Mouse (Mus musculus) neural tube, embryonic 13.5 days (tissue): ENCODE data around the gene Itpkb. TPM values are rescaled to one million over a fixed set of nuclear protein-coding genes. Genes with fewer than 3 reads are reported as not detected.

Experiments used
- ATAC-seq: fragments of 200-750 bp; cut with Nextera tagmentation; 2 replicates; pipeline ENCODE4 v1.8.0; 2017; ENCODE audit warnings: low read depth, mild to moderate bottlenecking, moderate TSS enrichment, moderate library complexity
- H3K27ac ChIP-seq: fragments of 300-500 bp; sonication (generic); replicated peaks from 2 replicates; pipeline ENCODE4 v1.5.1; 2015; ENCODE audit warnings: moderate library complexity, mild to moderate bottlenecking, inconsistent platforms
- H3K27me3 ChIP-seq: fragments of 300-500 bp; sonication (generic); 2 replicates; pipeline ENCODE4 v1.6.1; 2015; ENCODE audit warnings: mild to moderate bottlenecking, inconsistent platforms
- H3K36me3 ChIP-seq: fragments of 300-500 bp; sonication (generic); 2 replicates; pipeline ENCODE4 v1.6.1; 2015; ENCODE audit warnings: mild to moderate bottlenecking, inconsistent platforms
- H3K4me1 ChIP-seq: fragments of 300-500 bp; sonication (generic); replicated peaks from 2 replicates; pipeline ENCODE4 v1.6.1; 2015; ENCODE audit warnings: inconsistent platforms
- H3K4me2 ChIP-seq: fragments of 300-500 bp; sonication (generic); 2 replicates; pipeline ENCODE4 v1.6.1; 2015; ENCODE audit warnings: inconsistent platforms, mild to moderate bottlenecking, moderate library complexity
- H3K4me3 ChIP-seq: fragments of 300-500 bp; sonication (generic); 2 replicates; pipeline ENCODE4 v1.5.1; 2015; ENCODE audit warnings: mild to moderate bottlenecking, inconsistent platforms
- H3K9ac ChIP-seq: fragments of 300-500 bp; sonication (generic); 2 replicates; pipeline ENCODE4 v1.6.1; 2015; ENCODE audit warnings: moderate library complexity, mild to moderate bottlenecking, inconsistent platforms
- H3K9me3 ChIP-seq: fragments of 300-500 bp; sonication (generic); 2 replicates; pipeline ENCODE4 v1.6.1; 2016; ENCODE audit warnings: inconsistent platforms
- WGBS: fragments of 180-500 bp; shearing (Covaris S2); methylation state at CpG from one replicate; pipeline ENCODE4 v1.1.7; 2015; 5-methylcytosine and 5-hydroxymethylcytosine counted together
- polyA plus RNA-seq: library from polyadenylated mRNA; unstranded; fragments of >200 nt; fragmentation: Nextera tagmentation; extraction: Ambion mirVana; gene quantifications from 2 replicates; pipeline ENCODE4 v1.2.1, GENCODE M21; 2015

Gene Itpkb
- polyA plus RNA-seq, 1 experiment from 2014 or later: 3.9 TPM

- peaks cover 23% of the 10 kb centered on the region for H3K4me1 ChIP-seq
- H3K27ac ChIP-seq: no peak overlapping the region
- no peak overlapping the region for H3K4me2 ChIP-seq
- H3K36me3 ChIP-seq: no peaks in the 10 kb centered on the region
- no peak for ATAC-seq
- no peaks in the 10 kb centered on the region for H3K27me3 ChIP-seq
- 58% methylated on average over 3 of the region's 3 CpGs for WGBS
- H3K9ac ChIP-seq: no peak overlapping the region
- H3K9me3 ChIP-seq: no peaks in the 10 kb centered on the region
- H3K4me3 ChIP-seq: no peak overlapping the region
Measured at GRCm38 (mm10) chr1:180352258-180352657, 22.0 kb downstream of the Itpkb start.

- H3K4me1 ChIP-seq: peaks cover 10% of the 10 kb centered on the region
- no peaks in the 10 kb centered on the region for H3K9me3 ChIP-seq
- no peak for ATAC-seq
- H3K9ac ChIP-seq: no peak overlapping the region
- H3K4me3 ChIP-seq: no peak overlapping the region
- H3K27me3 ChIP-seq: no peaks in the 10 kb centered on the region
- no peaks in the 10 kb centered on the region for H3K36me3 ChIP-seq
- no peak overlapping the region for H3K27ac ChIP-seq
- WGBS: 55% methylated on average over 4 of the region's 4 CpGs
- no peak overlapping the region for H3K4me2 ChIP-seq
Measured at GRCm38 (mm10) chr1:180354129-180354528, 23.8 kb downstream of the Itpkb start.

GRCm38 (mm10) chr1:180354976-180355730 lies 24.9 kb downstream of the Itpkb start:
- ATAC-seq: no peak
- WGBS: 90% methylated on average over 13 of the region's 13 CpGs
- H3K9me3 ChIP-seq: no peaks in the 10 kb centered on the region

GRCm38 (mm10) chr1:180356176-180356575 lies 25.9 kb downstream of the Itpkb start:
- Histone ChIP-seq H3K27me3 (no peaks in the 10 kb centered on the region), H3K9me3 (no peaks in the 10 kb centered on the region), H3K27ac (no peak overlapping the region), H3K36me3 (no peaks in the 10 kb centered on the region), H3K4me3 (no peak overlapping the region), H3K4me2 (no peak overlapping the region), H3K9ac (0 out of 2 replicates have a peak overlapping the region, but pooled peaks have one; percentile 4), H3K4me1 (peaks cover 10% of the 10 kb centered on the region)
- 74% methylated on average over 4 of the region's 4 CpGs for WGBS
- ATAC-seq: no peak

More at GRCm38 (mm10) chr1:180354976-180355730, 24.9 kb downstream of the Itpkb start:
- Histone ChIP-seq H3K9ac (no peak overlapping the region), H3K27me3 (no peaks in the 10 kb centered on the region), H3K27ac (no peak overlapping the region), H3K4me2 (no peak overlapping the region), H3K36me3 (no peaks in the 10 kb centered on the region), H3K4me1 (peaks cover 10% of the 10 kb centered on the region), H3K4me3 (no peak overlapping the region)

- ATAC-seq: no peak
- 70% methylated on average over 6 of the region's 6 CpGs for WGBS
- H3K4me3 ChIP-seq: no peak overlapping the region
- no peak overlapping the region for H3K27ac ChIP-seq
- peaks cover 10% of the 10 kb centered on the region for H3K4me1 ChIP-seq
- H3K4me2 ChIP-seq: no peak overlapping the region
- no peaks in the 10 kb centered on the region for H3K9me3 ChIP-seq
- no peaks in the 10 kb centered on the region for H3K27me3 ChIP-seq
- no peak overlapping the region for H3K9ac ChIP-seq
- H3K36me3 ChIP-seq: no peaks in the 10 kb centered on the region
Measured at GRCm38 (mm10) chr1:180356857-180357256, 26.6 kb downstream of the Itpkb start.

- Histone ChIP-seq H3K36me3 (no peaks in the 10 kb centered on the region), H3K9me3 (no peaks in the 10 kb centered on the region), H3K27ac (no peak overlapping the region), H3K27me3 (no peaks in the 10 kb centered on the region), H3K4me3 (no peak overlapping the region), H3K4me1 (peaks cover 10% of the 10 kb centered on the region), H3K4me2 (no peak overlapping the region), H3K9ac (no peak overlapping the region)
- WGBS: 68% methylated on average over 7 of the region's 7 CpGs
- ATAC-seq: no peak
Measured at GRCm38 (mm10) chr1:180357893-180358331, 27.6 kb downstream of the Itpkb start.

GRCm38 (mm10) chr1:180358466-180358865 lies 28.2 kb downstream of the Itpkb start:
- Histone ChIP-seq H3K27ac (no peak overlapping the region), H3K4me3 (no peak overlapping the region), H3K27me3 (no peaks in the 10 kb centered on the region), H3K9me3 (no peaks in the 10 kb centered on the region), H3K9ac (no peak overlapping the region), H3K4me1 (peaks cover 16% of the 10 kb centered on the region), H3K36me3 (no peaks in the 10 kb centered on the region), H3K4me2 (no peak overlapping the region)
- ATAC-seq: no peak
- 91% methylated on average over 9 of the region's 9 CpGs for WGBS

GRCm38 (mm10) chr1:180359311-180359710 lies 29.0 kb downstream of the Itpkb start:
- Histone ChIP-seq H3K9ac (no peak overlapping the region), H3K27ac (no peak overlapping the region), H3K4me3 (no peak overlapping the region), H3K9me3 (no peaks in the 10 kb centered on the region), H3K4me2 (no peak overlapping the region), H3K27me3 (no peaks in the 10 kb centered on the region), H3K4me1 (peaks cover 24% of the 10 kb centered on the region), H3K36me3 (no peaks in the 10 kb centered on the region)
- no peak for ATAC-seq
- 72% methylated on average over 5 of the region's 5 CpGs for WGBS

GRCm38 (mm10) chr1:180362176-180362575 lies 31.9 kb downstream of the Itpkb start:
- WGBS: 86% methylated on average over 4 of the region's 4 CpGs
- no peak overlapping the region for H3K9ac ChIP-seq
- no peaks in the 10 kb centered on the region for H3K36me3 ChIP-seq
- H3K4me3 ChIP-seq: no peak overlapping the region
- no peak for ATAC-seq
- H3K4me2 ChIP-seq: no peak overlapping the region
- no peak overlapping the region for H3K27ac ChIP-seq
- H3K9me3 ChIP-seq: no peaks in the 10 kb centered on the region
- peaks cover 44% of the 10 kb centered on the region for H3K4me1 ChIP-seq
- H3K27me3 ChIP-seq: no peaks in the 10 kb centered on the region

- no peak overlapping the region for H3K27ac ChIP-seq
- H3K9ac ChIP-seq: no peak overlapping the region
- 78% methylated on average over 5 of the region's 5 CpGs for WGBS
- ATAC-seq: no peak
- peaks cover 48% of the 10 kb centered on the region for H3K4me1 ChIP-seq
- no peaks in the 10 kb centered on the region for H3K9me3 ChIP-seq
- no peak overlapping the region for H3K4me3 ChIP-seq
- H3K27me3 ChIP-seq: no peaks in the 10 kb centered on the region
- H3K36me3 ChIP-seq: no peaks in the 10 kb centered on the region
- H3K4me2 ChIP-seq: no peak overlapping the region
Measured at GRCm38 (mm10) chr1:180362844-180363243, 32.6 kb downstream of the Itpkb start.

GRCm38 (mm10) chr1:180363317-180363716 lies 33.0 kb downstream of the Itpkb start:
- peak overlapping the region; percentile 67; the same call in 1 of the 2 replicates for H3K4me2 ChIP-seq
- no peak overlapping the region for H3K4me3 ChIP-seq
- H3K9me3 ChIP-seq: no peaks in the 10 kb centered on the region
- H3K36me3 ChIP-seq: no peaks in the 10 kb centered on the region
- WGBS: 81% methylated on average over 3 of the region's 3 CpGs
- ATAC-seq: no peak
- H3K27me3 ChIP-seq: no peaks in the 10 kb centered on the region
- H3K9ac ChIP-seq: no peak overlapping the region
- peaks cover 52% of the 10 kb centered on the region for H3K4me1 ChIP-seq
- peak overlapping the region; percentile 98; the same call in 1 of the 2 replicates for H3K27ac ChIP-seq

GRCm38 (mm10) chr1:180364005-180364404 lies 33.7 kb downstream of the Itpkb start:
- peaks cover 59% of the 10 kb centered on the region for H3K4me1 ChIP-seq
- no peak for ATAC-seq
- peak overlapping the region; percentile 67 for H3K4me2 ChIP-seq
- peak overlapping the region; percentile 98 for H3K27ac ChIP-seq
- no peaks in the 10 kb centered on the region for H3K9me3 ChIP-seq
- H3K36me3 ChIP-seq: no peaks in the 10 kb centered on the region
- peak overlapping the region; percentile 9; the same call in 1 of the 2 replicates for H3K9ac ChIP-seq
- H3K4me3 ChIP-seq: no peak overlapping the region
- 60% methylated on average over 17 of the region's 17 CpGs for WGBS
- no peaks in the 10 kb centered on the region for H3K27me3 ChIP-seq
